Mouse (Mus musculus) kidney, postnatal 36 days (tissue): ENCODE results near the gene Mon2.
A peak's percentile ranks its signal among the peaks of the same experiment; 100 is the strongest.
"Not testable (repeated sequence)": the region's sequence is repeated elsewhere in the genome, so short reads cannot be mapped to it uniquely, and the experiment has no call there.

Experiments
- DNase-seq, 2 experiments: peaks; one replicate each; pipeline ENCODE4 v3.0.0; 2021 to 2022; ENCODE audit warnings: mixed read lengths in 2 of 2

Gene Mon2

GRCm38 (mm10) chr10:122991053-122991452 is 85.3 kb downstream of the Mon2 start:
- no peak for DNase-seq

DNA sequence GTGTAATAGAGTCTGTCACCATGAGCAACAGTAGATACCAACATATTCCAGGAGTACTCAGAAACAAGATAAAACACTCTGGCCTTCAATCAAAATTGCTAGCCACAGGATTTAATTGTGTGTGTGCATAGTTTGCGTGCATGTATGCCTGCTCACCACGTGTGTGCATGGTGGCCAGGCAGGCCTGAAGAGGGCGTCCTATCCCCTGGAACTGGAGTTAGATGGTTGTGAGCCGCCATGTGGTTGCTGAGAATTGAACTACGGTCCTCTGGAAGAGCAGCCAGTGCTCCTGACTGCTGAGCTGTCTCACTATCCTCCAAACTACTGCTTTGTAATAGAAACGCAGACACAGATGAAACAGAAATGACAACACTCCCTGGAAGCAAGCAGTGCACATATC is 85.7 kb downstream of the Mon2 start:
- DNase-seq: no peak

- DNase-seq: no peak
Measured at GRCm38 (mm10) chr10:122989916-122990315, 86.4 kb downstream of the Mon2 start.

DNA sequence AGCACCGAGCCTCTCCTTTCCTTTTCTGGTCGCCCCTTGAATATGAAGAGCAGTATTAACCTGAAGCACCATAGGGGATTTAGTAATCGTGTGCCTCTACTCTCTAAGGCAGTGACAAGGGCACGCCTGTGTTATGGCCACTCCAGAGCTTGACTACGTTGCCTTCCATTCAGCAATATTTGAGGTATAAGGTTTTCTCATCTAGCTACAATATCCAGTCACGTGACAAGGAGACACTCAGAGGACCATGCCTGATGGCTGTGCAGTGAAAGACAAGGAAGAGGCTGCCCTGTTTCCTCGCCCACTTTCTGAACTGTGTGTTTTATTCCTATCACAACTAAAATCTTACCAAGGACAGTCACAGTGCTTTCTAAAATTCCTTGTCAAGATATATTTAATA is 87.9 kb downstream of the Mon2 start:
- no peak for DNase-seq

GRCm38 (mm10) chr10:122987671-122988128 is 88.6 kb downstream of the Mon2 start:
- DNase-seq: peak; percentile 57 to 62

DNA sequence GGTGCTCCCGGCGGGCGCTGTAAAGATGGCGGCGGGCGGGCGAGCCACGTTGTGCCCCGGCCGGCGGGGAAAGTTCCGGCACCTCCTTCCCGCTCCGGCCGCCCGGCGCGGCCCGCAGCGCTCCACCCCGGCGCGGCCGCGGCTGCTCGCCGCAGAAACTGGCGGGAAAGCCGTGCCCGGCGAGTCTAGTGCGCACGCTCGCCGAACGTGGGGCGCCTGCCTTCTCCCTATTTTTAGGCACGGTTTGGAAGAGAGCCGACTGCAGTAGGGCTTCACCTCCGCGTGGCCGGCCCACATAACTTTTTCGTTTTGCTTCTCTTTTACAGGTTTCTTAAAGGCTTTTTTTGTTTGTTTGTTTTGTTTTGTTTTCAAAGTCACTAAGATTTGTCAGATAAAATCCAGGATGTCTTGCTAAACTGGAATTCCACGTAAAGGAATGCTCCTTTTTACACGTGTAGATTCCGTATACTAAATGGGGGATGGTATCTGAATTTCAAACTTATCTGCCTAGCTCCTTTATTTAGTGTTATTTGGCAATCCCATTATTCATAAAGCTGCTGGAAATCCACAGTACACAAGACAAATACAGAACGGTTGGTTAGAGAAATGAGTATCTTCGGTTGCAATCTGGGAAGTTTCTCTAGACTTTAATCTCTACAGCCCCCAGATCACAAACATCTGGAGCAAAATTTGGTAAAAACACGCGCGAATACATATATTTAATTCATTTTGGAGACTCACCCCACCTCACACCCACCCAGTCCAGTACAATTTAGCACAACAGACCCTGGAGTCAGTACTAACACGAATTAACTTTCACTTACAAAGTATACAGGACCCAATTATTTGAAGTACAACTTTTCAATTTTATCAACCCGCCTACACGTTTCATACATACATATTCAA is 89.7 kb downstream of the Mon2 start:
- peak; percentile 78 to 85 for DNase-seq

DNA sequence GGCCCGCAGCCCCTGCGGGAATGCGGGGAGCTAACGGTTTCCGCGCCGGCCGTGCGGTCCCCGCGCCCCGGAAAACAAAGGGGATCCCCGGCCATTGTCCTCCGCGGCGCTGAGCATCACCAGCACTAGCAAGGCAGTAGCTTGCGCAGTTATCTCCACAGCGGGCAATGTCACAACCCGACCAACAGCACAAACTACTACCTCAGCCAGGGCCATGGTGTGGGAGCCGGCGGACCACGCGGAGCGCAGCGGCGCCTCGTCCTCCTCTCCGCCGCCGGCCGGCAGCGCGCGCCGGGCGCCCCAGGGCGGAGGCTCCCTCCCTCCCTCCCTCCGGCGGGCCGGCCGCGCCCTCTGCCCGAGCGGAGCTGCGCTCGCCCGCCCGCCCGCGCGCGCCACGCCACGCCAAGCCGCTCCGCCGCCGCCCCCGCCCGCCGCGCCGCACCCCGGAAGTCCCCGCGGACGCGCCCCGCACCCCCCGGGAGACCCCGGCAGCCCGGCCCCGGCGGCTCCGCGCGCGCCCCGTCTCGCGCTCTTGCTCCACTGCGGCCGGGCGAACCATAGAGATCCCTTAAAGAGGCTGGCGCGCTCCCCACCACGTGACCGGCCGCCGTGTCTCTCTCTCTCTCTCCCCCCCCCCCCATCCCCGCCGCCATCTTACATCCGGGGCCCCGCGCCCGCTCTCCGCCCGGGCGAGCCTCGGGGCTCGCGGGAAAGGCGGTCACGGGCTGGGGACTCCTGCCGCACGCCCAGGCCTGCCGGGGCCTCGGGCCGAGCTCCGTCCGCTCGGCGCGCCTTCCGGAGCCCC is 90.6 kb downstream of the Mon2 start:
- peak; percentile 84 to 89 for DNase-seq

- peak; percentile 23 to 68 for DNase-seq
Measured at GRCm38 (mm10) chr10:122985252-122985514, 91.1 kb downstream of the Mon2 start.

- no peak for DNase-seq
Measured at GRCm38 (mm10) chr10:122984531-122985251, 91.6 kb downstream of the Mon2 start.

GRCm38 (mm10) chr10:122983579-122984530 is 92.5 kb downstream of the Mon2 start:
- DNase-seq: no peak

DNA sequence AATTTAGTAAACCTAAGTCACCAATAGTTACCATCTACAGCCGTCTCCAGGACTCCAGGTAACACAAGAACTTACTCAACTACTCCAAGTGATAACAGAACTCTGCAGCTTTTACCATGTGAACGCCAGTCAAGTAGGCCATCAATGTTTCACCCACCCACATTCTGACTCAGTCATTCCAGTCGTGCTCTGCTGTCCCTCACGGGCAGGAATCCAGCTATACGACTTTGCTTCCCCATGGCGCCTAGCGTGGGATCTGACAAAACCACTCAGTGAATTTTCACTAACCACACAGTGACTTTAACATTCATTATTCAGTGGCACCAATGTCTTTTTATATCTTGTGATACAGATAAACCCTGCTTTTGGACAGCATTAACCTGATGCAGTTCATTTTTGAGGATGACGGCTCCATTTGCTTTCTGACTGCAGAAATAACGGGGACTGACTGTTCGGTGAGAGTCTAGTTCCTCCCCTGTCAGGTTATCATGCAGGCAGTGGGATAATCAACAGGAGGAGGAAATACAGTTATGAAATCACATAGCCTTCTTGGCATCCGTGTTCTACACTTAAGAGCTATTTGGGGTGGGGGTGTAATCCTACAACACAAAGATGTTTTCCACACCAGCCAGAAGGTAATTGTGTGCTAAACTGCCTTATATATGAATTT is 93.3 kb downstream of the Mon2 start:
- DNase-seq: no peak

GRCm38 (mm10) chr10:122980123-122980522 is 96.2 kb downstream of the Mon2 start:
- DNase-seq: no peak

GRCm38 (mm10) chr10:122979356-122979755 is 96.9 kb downstream of the Mon2 start:
- no peak for DNase-seq

- no peak for DNase-seq
Measured at GRCm38 (mm10) chr10:122976038-122976437, 100.3 kb downstream of the Mon2 start.

DNA sequence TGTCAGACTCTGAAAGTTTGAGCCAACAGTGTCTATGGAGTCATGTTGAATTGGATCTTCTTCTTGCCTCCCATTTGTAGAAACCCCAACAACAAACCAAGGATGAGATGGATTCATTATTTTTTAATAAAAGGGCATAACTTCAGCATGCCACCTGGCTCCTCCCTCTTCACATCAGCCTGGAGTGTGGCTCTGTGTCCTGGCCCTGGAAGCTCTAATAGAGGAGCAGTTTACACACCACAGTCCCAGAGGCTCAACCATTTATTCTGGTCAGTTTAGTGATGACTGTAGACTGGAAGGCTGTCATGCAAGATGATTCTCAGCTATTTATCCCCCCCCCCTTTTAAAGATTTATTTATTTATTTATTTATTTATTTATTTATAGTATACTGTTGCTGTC is 103.1 kb downstream of the Mon2 start:
- DNase-seq: no peak

DNA sequence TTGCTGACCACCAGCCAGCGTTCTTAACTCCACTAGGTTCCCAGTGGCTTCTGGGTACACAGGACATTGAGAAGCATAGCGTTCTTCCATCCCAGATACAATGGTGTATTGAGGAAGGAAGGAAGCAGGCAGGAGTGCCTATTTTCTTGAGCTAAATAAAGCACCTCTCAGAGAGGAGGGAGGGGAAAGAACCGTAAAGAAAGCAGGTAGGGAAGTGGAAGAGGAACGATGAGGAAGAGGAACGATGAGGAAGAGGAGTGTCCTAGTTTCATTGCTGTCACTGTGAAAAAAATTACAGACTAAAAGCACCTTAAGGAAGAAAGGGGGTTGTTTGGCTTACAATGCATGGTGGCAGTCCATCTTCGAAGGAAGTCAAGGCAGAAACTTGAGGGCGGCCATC is 106.1 kb downstream of the Mon2 start:
- no peak for DNase-seq

DNA sequence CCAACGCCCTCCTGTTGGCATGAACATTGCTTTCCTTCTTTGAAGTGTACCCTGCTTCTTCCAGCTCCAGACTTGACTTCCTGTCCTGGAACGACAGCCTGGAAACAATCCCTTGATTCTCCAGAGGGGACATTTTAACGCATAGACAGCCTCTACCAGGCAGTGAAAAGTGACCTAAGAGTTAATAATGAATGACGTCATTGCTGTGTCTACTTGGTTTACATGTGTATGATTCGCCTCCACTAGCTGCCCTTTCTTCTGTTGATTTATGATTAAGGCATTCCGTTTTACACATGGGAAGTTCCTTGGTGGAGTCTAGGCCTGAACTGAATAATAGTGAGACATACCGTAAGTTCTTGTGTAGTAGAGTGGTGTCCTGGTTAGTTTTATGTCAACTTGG is 109.9 kb downstream of the Mon2 start:
- DNase-seq: no peak

- DNase-seq: not testable (repeated sequence)
Measured at GRCm38 (mm10) chr10:122965650-122966049, 110.7 kb downstream of the Mon2 start.

- no peak for DNase-seq
Measured at GRCm38 (mm10) chr10:122964241-122964636, 112.1 kb downstream of the Mon2 start.

DNA sequence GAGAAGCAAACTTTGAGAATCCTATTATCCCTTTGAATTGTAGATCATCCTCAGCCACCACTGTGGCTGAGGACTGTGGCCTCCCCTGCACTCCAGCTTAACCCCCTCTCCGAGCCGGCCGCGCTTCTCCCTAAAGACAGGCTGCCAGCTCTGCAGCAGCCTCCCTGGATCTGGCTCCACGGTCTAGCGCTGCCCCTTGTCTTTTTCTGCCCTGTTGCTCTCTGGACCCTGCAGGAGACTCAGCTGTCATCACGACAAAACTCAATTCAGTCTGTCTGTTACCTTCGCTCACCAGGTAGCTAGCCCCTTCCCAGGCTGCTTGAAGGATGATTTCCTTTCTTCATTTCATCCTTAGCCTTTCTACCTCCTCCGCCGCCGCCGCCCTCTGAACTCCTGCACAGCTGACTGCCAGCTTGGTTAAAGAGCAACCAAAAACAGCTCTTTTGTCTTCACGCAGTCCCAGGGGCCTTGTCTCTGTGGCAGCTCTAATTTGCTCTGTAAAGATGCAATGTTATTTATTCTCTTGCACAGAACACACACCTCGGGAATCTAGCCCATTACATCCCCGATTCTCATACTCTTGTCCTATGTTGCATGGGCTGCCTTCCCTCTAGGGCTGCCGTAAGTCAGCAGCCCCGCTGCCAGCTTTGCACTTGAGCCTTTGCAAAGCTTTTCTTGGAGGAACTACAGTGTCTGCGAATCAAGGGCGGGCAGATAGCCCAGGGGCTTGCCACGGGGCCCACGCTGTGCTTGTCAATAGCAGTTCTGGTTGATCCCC is 112.7 kb downstream of the Mon2 start:
- peak; percentile 50 to 75 for DNase-seq

- no peak for DNase-seq
Measured at GRCm38 (mm10) chr10:122962651-122963050, 113.7 kb downstream of the Mon2 start.
